Mouse (Mus musculus) hindbrain, postnatal 0 days (tissue): ENCODE results near the gene Hat1. TPM values are rescaled to one million over a fixed set of nuclear protein-coding genes. Genes with fewer than 3 reads are reported as not detected.

Experiments used
- ATAC-seq: fragments of 200-750 bp; cut with Nextera tagmentation; 2 replicates; pipeline ENCODE4 v1.8.0; 2017; ENCODE audit warnings: mild to moderate bottlenecking, moderate TSS enrichment, moderate library complexity
- DNase-seq: peaks from one replicate; pipeline ENCODE4 v3.0.0-alpha.2; 2015; ENCODE audit warnings: low spot score
- H3K27ac ChIP-seq: fragments of 300-500 bp; sonication (generic); 2 replicates; pipeline ENCODE4 v1.5.1; 2014; ENCODE audit warnings: mild to moderate bottlenecking
- H3K27me3 ChIP-seq: fragments of 300-500 bp; sonication (generic); 2 replicates; pipeline ENCODE4 v1.6.1; 2014; ENCODE audit warnings: low read length, mixed read lengths; ENCODE audit not compliant: insufficient read depth
- H3K36me3 ChIP-seq: fragments of 300-500 bp; sonication (generic); 2 replicates; pipeline ENCODE4 v1.6.1; 2014; ENCODE audit warnings: low read length, mixed read lengths; ENCODE audit not compliant: insufficient read depth
- H3K4me1 ChIP-seq: fragments of 300-500 bp; sonication (generic); 2 replicates; pipeline ENCODE4 v1.6.1; 2014; ENCODE audit warnings: antibody characterized with exemption, low read length, mixed read lengths; ENCODE audit not compliant: insufficient read depth
- H3K4me2 ChIP-seq: fragments of 300-500 bp; sonication (generic); 2 replicates; pipeline ENCODE4 v1.6.1; 2014; ENCODE audit warnings: low read depth, mild to moderate bottlenecking, low read length, moderate library complexity, mixed read lengths
- H3K4me3 ChIP-seq: fragments of 300-500 bp; sonication (generic); 2 replicates; pipeline ENCODE4 v1.5.1; 2014; ENCODE audit warnings: low read length
- H3K9ac ChIP-seq: fragments of 300-500 bp; sonication (generic); replicated peaks from 2 replicates; pipeline ENCODE4 v1.6.1; 2014; ENCODE audit warnings: mild to moderate bottlenecking, low read length, moderate library complexity, mixed read lengths
- H3K9me3 ChIP-seq: fragments of 300-500 bp; sonication (generic); 2 replicates; pipeline ENCODE4 v1.6.1; 2016; ENCODE audit warnings: low read length, mixed read lengths
- CTCF ChIP-seq: IDR thresholded peaks from 2 replicates; pipeline ENCODE4 v1.5.1; 2016; ENCODE audit warnings: antibody characterized with exemption, control low read depth, low read depth
- WGBS: fragments of 180-500 bp; shearing (Covaris S2); extraction: QIAGEN DNeasy Blood & Tissue Kit; methylation state at CpG from one replicate; pipeline ENCODE4 v1.1.7; 2014; 5-methylcytosine and 5-hydroxymethylcytosine counted together
- polyA plus RNA-seq: library from polyadenylated mRNA; unstranded; fragments of >200 nt; fragmentation: Nextera tagmentation; extraction: Ambion mirVana; gene quantifications from 2 replicates; pipeline ENCODE4 v1.2.1, GENCODE M21; 2015
- total RNA-seq: library from RNA; depleted of rRNA; stranded (reverse); fragments of >200 nt; gene quantifications from 2 replicates; pipeline ENCODE4 v1.2.3, GENCODE M21; 2014

Gene Hat1
- total and polyA plus RNA-seq, 2 experiments from 2014 or later = 21.9 to 44.4 TPM

GRCm38 (mm10) chr2:71474345-71474744 lies 85.6 kb downstream of the Hat1 start:
- no peak overlapping the region for H3K4me2 ChIP-seq
- ATAC-seq (no peak), DNase-seq (peak; percentile 48)
- WGBS = 42% methylated on average over 7 of the region's 7 CpGs
- H3K9me3 ChIP-seq = no peaks in the 10 kb centered on the region
- no peaks in the 10 kb centered on the region for H3K36me3 ChIP-seq
- H3K4me3 ChIP-seq = no peak overlapping the region
- no peaks in the 10 kb centered on the region for H3K27me3 ChIP-seq
- no peak overlapping the region for H3K27ac ChIP-seq
- H3K4me1 ChIP-seq = no peaks in the 10 kb centered on the region
- 0 out of 2 replicates have a peak, but pooled peaks have one; percentile 3 for TF ChIP-seq CTCF
- no peak overlapping the region for H3K9ac ChIP-seq

GRCm38 (mm10) chr2:71475311-71475710 lies 86.6 kb downstream of the Hat1 start:
- no peaks in the 10 kb centered on the region for H3K27me3 ChIP-seq
- no peak for DNase-seq
- 75% methylated on average over 10 of the region's 10 CpGs for WGBS
- H3K4me1 ChIP-seq = no peaks in the 10 kb centered on the region
- H3K36me3 ChIP-seq = no peaks in the 10 kb centered on the region
- H3K4me2 ChIP-seq = no peak overlapping the region
- H3K4me3 ChIP-seq = no peak overlapping the region
- ATAC-seq = no peak
- no peak for TF ChIP-seq CTCF
- no peaks in the 10 kb centered on the region for H3K9me3 ChIP-seq
- no peak overlapping the region for H3K9ac ChIP-seq
- H3K27ac ChIP-seq = no peak overlapping the region

GRCm38 (mm10) chr2:71475760-71476159 lies 87.0 kb downstream of the Hat1 start:
- Histone ChIP-seq H3K4me2 (no peak overlapping the region), H3K4me3 (no peak overlapping the region), H3K27me3 (no peaks in the 10 kb centered on the region), H3K9ac (no peak overlapping the region), H3K36me3 (no peaks in the 10 kb centered on the region), H3K27ac (no peak overlapping the region), H3K4me1 (no peaks in the 10 kb centered on the region), H3K9me3 (no peaks in the 10 kb centered on the region)
- ATAC-seq = no peak
- WGBS = 74% methylated on average over 4 of the region's 4 CpGs
- no peak for TF ChIP-seq CTCF
- DNase-seq = no peak

GRCm38 (mm10) chr2:71477787-71478186 lies 89.0 kb downstream of the Hat1 start:
- Histone ChIP-seq H3K27me3 (no peaks in the 10 kb centered on the region), H3K9me3 (no peaks in the 10 kb centered on the region), H3K27ac (no peak overlapping the region), H3K9ac (no peak overlapping the region), H3K4me2 (no peak overlapping the region), H3K4me1 (no peaks in the 10 kb centered on the region), H3K4me3 (no peak overlapping the region), H3K36me3 (no peaks in the 10 kb centered on the region)
- no peak for ATAC-seq
- TF ChIP-seq CTCF = peak; percentile 31; the same call in 1 of the 2 replicates
- DNase-seq = no peak

- H3K36me3 ChIP-seq = no peaks in the 10 kb centered on the region
- H3K4me3 ChIP-seq = no peak overlapping the region
- no peaks in the 10 kb centered on the region for H3K4me1 ChIP-seq
- no peaks in the 10 kb centered on the region for H3K9me3 ChIP-seq
- DNase-seq = no peak
- no peak overlapping the region for H3K27ac ChIP-seq
- no peak overlapping the region for H3K9ac ChIP-seq
- H3K4me2 ChIP-seq = no peak overlapping the region
- no peaks in the 10 kb centered on the region for H3K27me3 ChIP-seq
- ATAC-seq = no peak
- 14% methylated on average over 7 of the region's 7 CpGs for WGBS
- no peak for TF ChIP-seq CTCF
These were observed 91.2 kb downstream of the Hat1 start for GRCm38 (mm10) chr2:71479917-71480316.

- ATAC-seq (no peak), DNase-seq (no peak)
- no peak overlapping the region for H3K9ac ChIP-seq
- no peak for TF ChIP-seq CTCF
- no peaks in the 10 kb centered on the region for H3K27me3 ChIP-seq
- no peaks in the 10 kb centered on the region for H3K4me1 ChIP-seq
- WGBS = 69% methylated on average over 6 of the region's 6 CpGs
- H3K4me2 ChIP-seq = no peak overlapping the region
- no peak overlapping the region for H3K4me3 ChIP-seq
- H3K9me3 ChIP-seq = no peaks in the 10 kb centered on the region
- H3K36me3 ChIP-seq = no peaks in the 10 kb centered on the region
- H3K27ac ChIP-seq = no peak overlapping the region
These were observed 93.1 kb downstream of the Hat1 start for GRCm38 (mm10) chr2:71481825-71482224.

- no peak overlapping the region for H3K4me3 ChIP-seq
- H3K4me2 ChIP-seq = no peak overlapping the region
- no peak for TF ChIP-seq CTCF
- no peak overlapping the region for H3K27ac ChIP-seq
- ATAC-seq (no peak), DNase-seq (peak; percentile 18)
- no peaks in the 10 kb centered on the region for H3K27me3 ChIP-seq
- H3K9ac ChIP-seq = no peak overlapping the region
- no peaks in the 10 kb centered on the region for H3K4me1 ChIP-seq
- H3K9me3 ChIP-seq = no peaks in the 10 kb centered on the region
- WGBS = 63% methylated on average over 10 of the region's 10 CpGs
- H3K36me3 ChIP-seq = no peaks in the 10 kb centered on the region
These were observed 94.4 kb downstream of the Hat1 start for GRCm38 (mm10) chr2:71483046-71483716.
